Mouse (Mus musculus) brain, embryonic 14.5 days (tissue): ENCODE measurements around the gene Prkg1.

Source experiments
- CTCF ChIP-seq: fragments of 200-500 bp; IDR thresholded peaks from 2 replicates; pipeline ENCODE4 v1.5.1; 2012; ENCODE audit warnings: inconsistent platforms, mild to moderate bottlenecking, moderate library complexity, borderline replicate concordance; ENCODE audit not compliant: insufficient read depth, insufficient read length; ENCODE audit errors: extremely low read depth
- POLR2A ChIP-seq: fragments of 200-500 bp; IDR thresholded peaks from 2 replicates; pipeline ENCODE4 v1.6.1; 2012; ENCODE audit warnings: mild to moderate bottlenecking, inconsistent platforms, borderline replicate concordance; ENCODE audit not compliant: poor library complexity, insufficient read depth, insufficient read length, severe bottlenecking; ENCODE audit errors: extremely low read depth

DNA sequence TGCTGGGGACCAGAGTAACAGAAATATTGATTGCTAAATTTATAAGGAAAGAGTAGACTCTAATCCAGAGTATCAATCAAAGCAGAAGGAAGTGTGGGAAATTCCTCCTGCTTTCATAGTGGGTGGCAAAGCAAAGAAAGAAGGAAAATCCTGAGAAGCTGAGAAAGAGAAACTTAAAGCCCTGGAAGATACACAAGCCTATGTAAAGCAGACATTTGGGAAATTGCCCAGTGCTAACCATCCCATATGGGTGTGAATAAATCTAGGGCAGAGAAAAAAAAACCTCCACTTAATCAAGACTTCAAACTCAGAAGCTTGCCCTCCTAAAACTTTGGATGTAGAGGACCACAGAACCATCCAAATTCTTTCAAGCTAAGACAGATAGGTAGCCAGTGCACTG is 532.4 kb downstream of the Prkg1 start:
- TF ChIP-seq POLR2A: no peak
- no peak for TF ChIP-seq CTCF
